In genomic region chr1:24171205-24171866, GRCm38 (mm10) we compare ENCODE assay signal across 8 mouse cellular contexts. TPM values are rescaled to one million over a fixed set of nuclear protein-coding genes. Genes with fewer than 3 reads are reported as not detected.
DNase-seq lines count a peak whose midpoint lies in the region; ATAC-seq and TF ChIP-seq lines count a peak whose summit lies in the region.

No protein-coding gene starts in this region.

- no peak overlapping the region for H3K4me3 ChIP-seq in intestine, postnatal 0 days (ENCODE audit: low read depth, low read length)
- no peak overlapping the region for H3K4me3 ChIP-seq in intestine, embryonic 15.5 days (replicated peaks)
- no peak overlapping the region for H3K4me3 ChIP-seq in hindbrain, embryonic 14.5 days (replicated peaks; ENCODE audit: low read length)

- peak; percentile 89 for TF ChIP-seq CTCF in intestine, postnatal 0 days (IDR thresholded peaks at IDR 0.05; ENCODE audit: low read depth)

- H3K27ac ChIP-seq in intestine, postnatal 0 days (ENCODE audit: low read depth, low read length): no peak overlapping the region
- H3K27ac ChIP-seq in intestine, embryonic 15.5 days: no peak overlapping the region
- no peak overlapping the region for H3K27ac ChIP-seq in hindbrain, embryonic 14.5 days

- no peaks in the 10 kb centered on the region for H3K9me3 ChIP-seq in intestine, postnatal 0 days (ENCODE audit: control insufficient read depth)
- no peaks in the 10 kb centered on the region for H3K9me3 ChIP-seq in intestine, embryonic 15.5 days
- no peaks in the 10 kb centered on the region for H3K9me3 ChIP-seq in hindbrain, embryonic 14.5 days (ENCODE audit: control insufficient read depth, low read length)

- H3K4me2 ChIP-seq in intestine, postnatal 0 days (replicated peaks; ENCODE audit: low read depth): no peak overlapping the region
- no peak overlapping the region for H3K4me2 ChIP-seq in intestine, embryonic 15.5 days (replicated peaks)
- H3K4me2 ChIP-seq in hindbrain, embryonic 14.5 days (replicated peaks): no peak overlapping the region

- ATAC-seq in intestine, postnatal 0 days: no peak
- ATAC-seq in intestine, embryonic 15.5 days: no peak
- peak; percentile 66; the same call in 1 of the 2 replicates for ATAC-seq in hindbrain, embryonic 14.5 days (ENCODE audit: low FRiP score)

- no peak overlapping the region for H3K9ac ChIP-seq in intestine, postnatal 0 days (ENCODE audit: low read depth, low read length)
- no peak overlapping the region for H3K9ac ChIP-seq in intestine, embryonic 15.5 days
- no peak overlapping the region for H3K9ac ChIP-seq in hindbrain, embryonic 14.5 days

- H3K27me3 ChIP-seq in intestine, postnatal 0 days (replicated peaks; ENCODE audit: control insufficient read depth, insufficient read depth, low read length): no peaks in the 10 kb centered on the region
- H3K27me3 ChIP-seq in intestine, embryonic 15.5 days (replicated peaks): no peaks in the 10 kb centered on the region
- H3K27me3 ChIP-seq in hindbrain, embryonic 14.5 days (ENCODE audit: control insufficient read depth, insufficient read depth, low read length): no peaks in the 10 kb centered on the region

- no peaks in the 10 kb centered on the region for H3K4me1 ChIP-seq in intestine, postnatal 0 days (replicated peaks; ENCODE audit: control insufficient read depth, insufficient read depth, low read length)
- no peaks in the 10 kb centered on the region for H3K4me1 ChIP-seq in intestine, embryonic 15.5 days (replicated peaks)
- H3K4me1 ChIP-seq in hindbrain, embryonic 14.5 days (replicated peaks; ENCODE audit: control insufficient read depth, insufficient read depth, low read length): no peaks in the 10 kb centered on the region; the same call in 1 of the 2 replicates

- H3K36me3 ChIP-seq in intestine, postnatal 0 days (ENCODE audit: control insufficient read depth, insufficient read depth): no peaks in the 10 kb centered on the region
- no peaks in the 10 kb centered on the region for H3K36me3 ChIP-seq in intestine, embryonic 15.5 days
- H3K36me3 ChIP-seq in hindbrain, embryonic 14.5 days (replicated peaks; ENCODE audit: control insufficient read depth, insufficient read depth): no peaks in the 10 kb centered on the region

- peak; percentile 60 for DNase-seq in adrenal gland, postnatal 10 days
- DNase-seq in embryo, embryonic 9.5 days (ENCODE audit: extremely low spot score): peak; percentile 63
- peak; percentile 85 for DNase-seq in hindbrain, embryonic 14.5 days (ENCODE audit: low spot score)
- DNase-seq in left cerebral cortex, adult 18-20 months (ENCODE audit: low spot score in 2 of 2): peak; percentile 49 to 54
- peak; percentile 40 for DNase-seq in neural tube, embryonic 10.5 days (ENCODE audit: extremely low spot score, low spot score)
- DNase-seq in T-cell, adult 2 months (ENCODE audit: low spot score): no peak

- 3% methylated on average over 4 of the region's 4 CpGs for WGBS in intestine, postnatal 0 days
- 2% methylated on average over 4 of the region's 4 CpGs for WGBS in intestine, embryonic 15.5 days
- 4% methylated on average over 4 of the region's 4 CpGs for WGBS in hindbrain, embryonic 14.5 days

RNA-seq across cellular contexts. Expression of gene Col9a1, which starts 6.1 kb away (rescaled TPM):
- 0.71 and 0.72 TPM in 2 replicates for polyA plus RNA-seq in intestine, postnatal 0 days (2015; fragmentation: Nextera tagmentation; extraction: Ambion mirVana)
- polyA plus RNA-seq in intestine, embryonic 15.5 days (2015; fragmentation: Nextera tagmentation; extraction: Ambion mirVana): 2.1 and 2.5 TPM in 2 replicates
- 1 to 10 TPM in 1 of 2 experiments, not detected in 1; 1.2 TPM for total RNA-seq in adrenal gland, postnatal 10 days (2021)
- polyA plus RNA-seq in hindbrain, embryonic 14.5 days (2014; fragmentation: Nextera tagmentation; extraction: Ambion mirVana): 1.6 and 2.6 TPM in 2 replicates
- total RNA-seq in left cerebral cortex, adult 18-20 months (2021): under 1 TPM; 0.56 to 0.60 TPM
